Mouse (Mus musculus) left cerebral cortex, postnatal 14 days (tissue): ENCODE measurements around the gene A930004D18Rik. TPM values are rescaled to one million over a fixed set of nuclear protein-coding genes. Genes with fewer than 3 reads are reported as not detected.

Source experiments
- DNase-seq, 2 experiments: peaks; one replicate each; pipeline ENCODE4 v3.0.0; 2021 to 2022; ENCODE audit warnings: low spot score in 2 of 2, mixed read lengths in 1 of 2
- intact Hi-C: fragments of 180-260 bp; cut with DNase I; formaldehyde crosslinking; loops from one replicate; pipeline ENCODE4 v1.15.1; 2025
- long read RNA-seq, 2 experiments: library from polyadenylated mRNA; stranded (forward); transcript quantifications; one replicate each; pipeline ENCODE4 v2.0.0; 2021
- total RNA-seq, 2 experiments: library from RNA; stranded (reverse); gene quantifications; 2 replicates each; pipeline ENCODE4 v1.2.3; 2021

Gene A930004D18Rik
- 1 to 10 TPM; 1.5 to 1.6 TPM for total RNA-seq
- long read RNA-seq, experiment 1, partial matches to known transcripts = 0 of 2 reads
- long read RNA-seq, experiment 1, other reads (novel, unspliced or antisense) = 2 of 2 reads
- long read RNA-seq, experiment 2, partial matches to known transcripts = 0 of 2 reads
- long read RNA-seq, experiment 2, other reads (novel, unspliced or antisense) = 2 of 2 reads

DNA sequence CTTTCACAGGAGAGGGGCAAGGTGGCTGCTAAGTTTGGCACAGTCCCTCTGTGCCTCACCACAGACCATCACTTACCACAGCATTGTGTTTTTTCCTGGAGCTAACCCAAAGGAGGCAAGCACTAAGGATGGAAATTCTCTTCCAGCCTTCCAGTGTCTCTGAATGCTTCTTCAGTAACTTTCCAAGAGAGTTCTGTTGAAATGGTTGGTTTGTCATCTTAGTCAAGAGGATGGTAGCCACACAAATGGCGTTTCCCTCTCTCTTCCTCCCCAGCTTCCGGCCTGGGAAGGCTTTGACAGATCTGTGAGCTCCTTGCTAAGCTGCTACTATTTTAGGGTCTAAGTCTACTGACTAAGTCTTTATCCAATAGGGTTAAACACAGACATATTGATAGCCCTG is at the start of gene A930004D18Rik:
Gene A930004D18Rik, minus strand, starts transcription at position 247 of the 400 bp plus-strand sequence.
- DNase-seq = no peak
- intact Hi-C loops = no loop called here

GRCm38 (mm10) chr2:18080182-18080860 is 42.8 kb upstream of the A930004D18Rik start:
- DNase-seq = no peak
- intact Hi-C loops = no loop called here

- intact Hi-C loops = no loop called here
- no peak for DNase-seq
Measured at GRCm38 (mm10) chr2:18071947-18072346, 34.4 kb upstream of the A930004D18Rik start.

DNA sequence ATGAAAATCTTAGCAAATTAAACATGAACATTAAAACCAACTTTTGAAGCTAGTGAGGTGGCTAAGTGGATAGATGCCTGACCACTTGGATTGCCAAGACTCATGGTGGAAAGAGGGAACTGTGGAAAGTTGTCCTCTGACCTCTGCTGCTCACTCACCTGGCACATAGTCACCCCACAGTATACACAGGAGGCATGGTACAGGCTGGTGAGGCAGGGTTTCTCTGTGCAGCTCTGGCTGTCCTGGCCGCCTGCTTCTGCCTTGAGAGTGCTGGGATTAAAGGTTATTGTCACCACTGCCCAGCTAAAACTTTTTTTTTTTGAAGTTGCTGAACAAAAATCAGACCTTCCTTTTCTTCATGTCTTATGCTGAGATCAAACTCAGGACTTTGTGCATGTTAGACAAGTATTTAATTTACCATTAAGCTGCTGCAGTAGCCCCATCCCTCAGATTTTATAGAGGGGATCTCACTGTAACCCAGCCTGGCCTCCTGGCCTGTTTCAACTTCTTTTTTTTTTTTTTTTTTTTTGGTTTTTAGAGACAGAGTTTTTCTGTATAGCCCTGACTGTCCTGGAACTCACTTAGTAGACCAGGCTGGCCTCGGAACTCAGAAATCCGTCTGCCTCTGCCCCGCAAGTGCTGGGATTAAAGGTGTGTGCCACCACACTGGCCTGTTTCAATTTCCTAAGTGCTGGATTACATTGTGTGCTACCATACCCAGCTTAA is 30.7 kb upstream of the A930004D18Rik start:
- intact Hi-C loops = no loop called here
- no peak for DNase-seq

GRCm38 (mm10) chr2:18066436-18066835 is 28.9 kb upstream of the A930004D18Rik start:
- intact Hi-C loops = no loop called here
- DNase-seq = no peak

DNA sequence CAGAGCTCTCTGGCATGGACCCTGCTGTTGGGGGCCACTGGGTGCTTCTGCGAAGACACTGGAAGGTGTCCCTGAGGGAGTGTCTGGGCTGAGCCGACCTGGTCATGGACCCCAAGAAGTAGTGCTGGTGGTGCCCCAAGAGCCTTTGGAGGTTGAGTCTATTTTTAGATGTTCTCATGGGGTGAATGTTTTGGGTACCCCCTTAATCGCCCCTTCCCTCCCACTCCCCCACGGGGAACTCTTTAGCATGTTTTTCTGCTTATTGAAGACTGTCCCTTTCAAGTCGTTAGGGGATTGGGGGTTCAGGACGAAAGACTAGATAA is 28.1 kb upstream of the A930004D18Rik start:
- no peak for DNase-seq
- intact Hi-C loops = no loop called here

- peak; percentile 70 to 73 for DNase-seq
- intact Hi-C loops = loop anchor here (5.0 kb wide), 1 partner anchor 38 kb away; no protein-coding TSS in a partner anchor
Measured at GRCm38 (mm10) chr2:18064941-18065707, 27.6 kb upstream of the A930004D18Rik start.

GRCm38 (mm10) chr2:18064356-18064858 is 26.9 kb upstream of the A930004D18Rik start:
- peak; percentile 91 to 92 for DNase-seq
- intact Hi-C loops = loop anchor here (5.0 kb wide), 1 partner anchor 37 kb away; no protein-coding TSS in a partner anchor

DNA sequence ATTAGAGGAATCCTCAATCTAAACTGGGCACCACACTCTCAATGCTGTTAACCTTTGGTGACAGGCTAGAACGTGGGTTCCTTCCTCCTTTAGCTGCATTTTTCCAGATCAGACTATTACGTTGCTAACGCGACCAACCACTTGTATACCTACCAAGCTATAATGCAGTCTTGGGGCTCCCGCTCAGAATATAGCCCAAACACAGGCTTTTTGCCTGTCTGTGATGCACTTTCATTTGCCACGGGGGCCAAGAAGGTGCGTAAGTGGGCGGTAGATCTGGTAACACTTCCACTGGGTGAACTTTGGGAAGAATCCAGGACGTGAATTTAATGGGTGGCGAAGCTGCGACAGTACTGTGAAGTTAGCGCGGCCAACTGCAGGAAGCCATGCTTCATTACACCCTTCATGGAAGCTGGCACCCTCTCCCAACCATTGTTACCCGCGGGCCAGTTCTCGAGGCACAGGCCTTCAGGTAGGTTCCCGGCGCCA is 26.3 kb upstream of the A930004D18Rik start:
- peak; percentile 52 to 75 for DNase-seq
- intact Hi-C loops = loop anchor here (5.0 kb wide), 1 partner anchor 37 kb away; no protein-coding TSS in a partner anchor

GRCm38 (mm10) chr2:18060396-18060795 is 22.9 kb upstream of the A930004D18Rik start:
- intact Hi-C loops = loop anchor here (5.0 kb wide), 1 partner anchor 33 kb away; no protein-coding TSS in a partner anchor
- DNase-seq = no peak

- no peak for DNase-seq
- intact Hi-C loops = loop anchor here (5.0 kb wide), 1 partner anchor 33 kb away; no protein-coding TSS in a partner anchor
Measured at GRCm38 (mm10) chr2:18059891-18060290, 22.4 kb upstream of the A930004D18Rik start.

- intact Hi-C loops = no loop called here
- DNase-seq = no peak
Measured at GRCm38 (mm10) chr2:18059063-18059462, 21.5 kb upstream of the A930004D18Rik start.

DNA sequence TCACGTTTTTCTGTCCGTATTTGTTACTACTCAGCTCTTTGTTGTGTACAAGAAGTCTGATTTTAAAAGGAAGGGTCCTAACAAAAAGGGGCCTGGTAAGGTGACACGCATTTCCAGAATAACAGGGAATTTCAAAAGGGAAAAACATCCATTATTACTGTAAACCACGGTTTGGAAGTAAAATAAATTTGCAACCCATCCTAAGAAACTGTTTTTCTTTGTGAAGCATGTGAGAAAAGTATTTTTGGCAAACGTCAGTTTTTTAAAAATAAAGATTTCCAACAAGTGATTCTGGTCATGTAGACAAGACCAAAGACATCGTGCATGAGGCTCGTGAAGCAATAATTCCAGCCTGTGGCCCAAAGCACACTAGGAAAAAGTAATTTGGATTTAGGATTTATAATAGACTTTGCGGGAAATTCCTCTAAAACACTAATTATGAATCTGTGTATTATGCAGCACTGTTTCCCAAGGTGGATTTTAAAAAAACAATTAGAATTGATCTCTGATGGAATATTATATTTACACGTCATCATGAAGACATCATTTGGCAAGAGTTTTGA is 20.7 kb upstream of the A930004D18Rik start:
- intact Hi-C loops = no loop called here

DNA sequence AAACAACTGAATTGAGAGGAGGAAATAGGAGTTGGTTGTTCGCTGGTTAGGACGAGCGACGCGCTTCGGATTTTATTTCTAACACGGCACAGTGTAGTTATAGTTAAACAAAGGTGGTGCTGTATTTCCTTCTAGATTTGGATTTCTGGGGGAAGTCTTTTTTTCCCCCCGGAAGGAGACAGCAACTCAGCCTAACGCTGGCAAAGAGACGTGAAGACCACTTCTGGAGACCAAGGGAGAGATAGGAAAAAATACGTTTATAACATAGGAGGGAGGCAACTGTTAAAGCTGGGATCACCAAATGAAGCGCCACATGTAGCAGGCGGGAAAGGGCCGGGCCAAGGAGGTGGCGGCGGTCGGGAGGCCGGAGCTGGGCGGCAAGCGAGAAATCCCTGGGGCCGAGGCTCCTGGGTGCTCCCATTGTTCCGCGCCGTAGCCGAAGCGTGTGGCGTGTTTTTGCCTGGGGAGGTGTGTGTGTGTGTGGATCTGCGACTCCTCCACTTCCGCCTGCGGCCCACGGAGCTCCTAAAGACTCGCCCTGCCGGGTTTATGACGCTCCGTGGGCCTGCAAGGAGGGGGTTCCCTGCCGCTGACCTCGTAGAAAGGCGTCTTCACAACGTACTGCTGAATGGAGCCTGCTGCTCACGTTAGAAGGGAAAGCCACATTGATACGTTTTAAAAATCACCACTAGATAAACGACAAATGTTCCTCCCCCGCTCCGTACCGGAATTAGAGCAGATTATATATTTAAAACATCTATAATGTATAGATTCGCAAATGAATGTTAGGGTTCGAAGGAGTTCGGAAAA is 20.0 kb upstream of the A930004D18Rik start:
- intact Hi-C loops = no loop called here
- DNase-seq = peak; percentile 28 to 51

More for the DNA sequence above, 20.7 kb upstream of the A930004D18Rik start:
- DNase-seq = no peak

DNA sequence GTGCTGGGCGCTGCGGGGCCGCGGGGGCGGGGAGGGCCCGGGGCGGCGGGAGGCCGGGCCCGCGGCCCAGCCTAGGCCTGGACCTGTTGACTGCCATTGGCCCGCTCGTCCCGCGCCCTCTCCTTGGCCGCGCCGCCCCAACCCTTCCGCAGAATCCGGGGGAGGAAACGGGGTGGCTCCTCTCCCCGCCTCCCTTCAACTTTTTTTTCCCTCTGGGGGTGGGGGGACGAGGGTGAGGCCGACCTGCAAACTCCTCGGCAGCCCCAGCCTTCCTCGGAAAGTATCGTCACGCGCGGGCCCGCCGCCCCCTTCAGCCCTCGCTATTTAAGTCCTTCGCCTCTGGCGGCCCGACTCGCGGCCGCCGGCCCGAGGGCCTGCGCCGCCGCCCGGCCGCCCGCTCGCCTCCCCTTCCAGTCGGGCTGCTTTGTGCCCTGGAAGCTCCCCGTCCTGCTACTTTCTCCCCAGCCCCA is 19.3 kb upstream of the A930004D18Rik start:
- DNase-seq = peak; percentile 80 to 84
- intact Hi-C loops = no loop called here

GRCm38 (mm10) chr2:18055929-18056785 is 18.6 kb upstream of the A930004D18Rik start:
- intact Hi-C loops = no loop called here
- DNase-seq = peak; percentile 83 to 87
